In the genomic region with DNA sequence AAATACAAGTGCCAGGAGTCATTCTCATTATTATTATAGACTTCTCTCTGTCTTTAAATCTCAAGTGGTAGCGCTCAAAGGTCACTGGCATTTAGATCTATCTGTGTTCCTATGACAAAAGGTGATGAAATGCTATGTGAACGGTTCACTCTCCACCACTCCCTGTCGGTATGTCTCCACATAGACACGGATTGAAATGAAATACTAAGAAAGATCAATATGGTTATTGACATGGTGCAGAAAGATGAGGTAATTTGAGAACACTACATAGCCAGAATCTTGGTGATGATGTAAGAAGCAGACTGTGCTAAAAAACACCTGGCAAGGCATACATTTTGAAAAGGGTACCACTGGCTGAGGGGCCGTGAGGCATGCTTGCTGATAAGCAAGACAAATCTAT, we compare ENCODE assay signal across 25 mouse cellular contexts.
"Had no signal": no experiment of that assay in that cellular context is flagged by ENCODE, and none has a peak within 500 bp of the region (broad histone marks: within the 10 kb centered on the region; RNA-seq: fewer than 3 reads in every experiment).

No protein-coding gene starts in this region.

- H3K4me2 ChIP-seq: heart, embryonic 11.5 days; heart, embryonic 13.5 days; heart, embryonic 15.5 days; hindbrain, embryonic 13.5 days; intestine, embryonic 15.5 days; limb, embryonic 12.5 days; liver, embryonic 12.5 days had no signal

- H3K36me3 ChIP-seq: heart, embryonic 13.5 days; heart, embryonic 15.5 days; hindbrain, embryonic 13.5 days; intestine, embryonic 15.5 days; limb, embryonic 12.5 days; liver, embryonic 12.5 days had no signal

- ATAC-seq: hindbrain, embryonic 16.5 days; inflammation-experienced regulatory T-cells, adult 6 months; intestine, embryonic 15.5 days; intestine, postnatal 0 days; liver, embryonic 12.5 days had no signal

- DNase-seq: gastrocnemius, adult 2 months; gastrocnemius, postnatal 10 days; gastrocnemius, postnatal 25 days; heart, adult 2 months; heart, postnatal 14 days; heart, postnatal 4 days; kidney, adult 18-20 months; kidney, adult 8-10 months; kidney, postnatal 10 days; kidney, postnatal 25 days; kidney, postnatal 4 days had no signal

- H3K9me3 ChIP-seq: heart, embryonic 13.5 days; heart, embryonic 15.5 days; hindbrain, embryonic 13.5 days; intestine, embryonic 15.5 days; limb, embryonic 10.5 days; limb, embryonic 12.5 days; liver, embryonic 12.5 days had no signal

- H3K9ac ChIP-seq: heart, embryonic 13.5 days; heart, embryonic 15.5 days; hindbrain, embryonic 13.5 days; intestine, embryonic 15.5 days; limb, embryonic 12.5 days; liver, embryonic 12.5 days; liver, embryonic 14.5 days had no signal

- H3K27ac ChIP-seq: gastrocnemius, adult 2 months; heart, adult 2 months; heart, embryonic 13.5 days; heart, embryonic 15.5 days; hindbrain, embryonic 13.5 days; intestine, embryonic 15.5 days; layer of hippocampus, adult 2 months; left cerebral cortex, adult 2 months; limb, embryonic 12.5 days; liver, embryonic 12.5 days; liver, embryonic 14.5 days had no signal

- H3K4me1 ChIP-seq: hindbrain, embryonic 13.5 days; intestine, embryonic 15.5 days; liver, embryonic 12.5 days had no signal

- H3K27me3 ChIP-seq: heart, embryonic 13.5 days; heart, embryonic 15.5 days; hindbrain, embryonic 13.5 days; intestine, embryonic 15.5 days; limb, embryonic 12.5 days; liver, embryonic 12.5 days had no signal

- H3K4me3 ChIP-seq: gastrocnemius, adult 2 months; heart, adult 2 months; heart, embryonic 13.5 days; heart, embryonic 15.5 days; hindbrain, embryonic 13.5 days; intestine, embryonic 15.5 days; layer of hippocampus, adult 2 months; left cerebral cortex, adult 2 months; limb, embryonic 10.5 days; limb, embryonic 12.5 days; liver, embryonic 12.5 days had no signal
